In genomic region chr9:111093094-111093493, GRCm38 (mm10) we compare ENCODE assay signal across 8 mouse cellular contexts. TPM values are rescaled to one million over a fixed set of nuclear protein-coding genes. Genes with fewer than 3 reads are reported as not detected.
A peak's percentile ranks its signal among the peaks of the same experiment; 100 is the strongest.
DNase-seq lines count a peak whose midpoint lies in the region; ATAC-seq and TF ChIP-seq lines count a peak whose summit lies in the region.

No protein-coding gene starts in this region.

- no peaks in the 10 kb centered on the region for H3K27me3 ChIP-seq in testis, adult 2 months (ENCODE audit: control insufficient read depth, insufficient read depth, low read length)

- H3K36me3 ChIP-seq in testis, adult 2 months (ENCODE audit: control insufficient read depth, insufficient read depth, low read length): no peaks in the 10 kb centered on the region

- peak; percentile 51 for ATAC-seq in CD4-positive, CD25-positive, alpha-beta regulatory T cell, adult 4 months
- ATAC-seq in megakaryocyte, adult 5-6 weeks (ENCODE audit: poor library complexity, severe bottlenecking): peak; percentile 44

- peaks cover 4% of the 10 kb centered on the region for H3K4me1 ChIP-seq in testis, adult 2 months (ENCODE audit: control insufficient read depth, insufficient read depth, low read length)

- peak overlapping the region; percentile 15; the same call in 1 of the 2 replicates for H3K4me3 ChIP-seq in layer of hippocampus, adult 2 months
- no peak overlapping the region for H3K4me3 ChIP-seq in testis, adult 2 months (ENCODE audit: control insufficient read depth, low read depth, low read length)

- no peak for TF ChIP-seq POLR2A in brain, embryonic 14.5 days (IDR thresholded peaks at IDR 0.05; ENCODE audit: borderline replicate concordance, extremely low read depth, insufficient read depth, insufficient read length, poor library complexity, severe bottlenecking)
- no peak for TF ChIP-seq POLR2A in testis, adult 2 months (IDR thresholded peaks at IDR 0.05; ENCODE audit: control insufficient read depth, low read depth, low read length)

- DNase-seq in gastrocnemius, adult 18-20 months (ENCODE audit: low spot score): peak; percentile 64
- no peak for DNase-seq in gastrocnemius, postnatal 4 days (ENCODE audit: low spot score in 2 of 2)
- peak; percentile 70 for DNase-seq in brain, embryonic 14.5 days (ENCODE audit: low read depth)
- DNase-seq in forelimb bud, embryonic 11.5 days (ENCODE audit: low read depth, low spot score): peak; percentile 46
- DNase-seq in layer of hippocampus, adult 2 months (ENCODE audit: low spot score in 2 of 2): peak; percentile 34 to 60

- TF ChIP-seq CTCF in brain, embryonic 14.5 days (IDR thresholded peaks at IDR 0.05; ENCODE audit: borderline replicate concordance, extremely low read depth, insufficient read depth, insufficient read length): peak; percentile 91
- peak; percentile 98 for TF ChIP-seq CTCF in layer of hippocampus, adult 2 months (conservative IDR thresholded peaks at IDR 0.05)
- TF ChIP-seq CTCF in testis, adult 2 months (IDR thresholded peaks at IDR 0.05; ENCODE audit: control insufficient read depth, insufficient read depth, insufficient replicate concordance, low read depth, low read length): peak; percentile 92

- H3K27ac ChIP-seq in layer of hippocampus, adult 2 months: no peak overlapping the region
- H3K27ac ChIP-seq in testis, adult 2 months (ENCODE audit: control insufficient read depth, insufficient read depth, low read depth, low read length): no peak overlapping the region

RNA-seq across cellular contexts. Expression of gene Lrrfip2, which starts 24.3 kb away (rescaled TPM):
- 10 to 100 TPM; 72.4 to 82.2 TPM for total RNA-seq in gastrocnemius, adult 18-20 months (2021)
- 10 to 100 TPM; 77.3 to 93.3 TPM for total RNA-seq in gastrocnemius, postnatal 4 days (2021)
- 1 to 10 TPM; 8.2 to 9.6 TPM for polyA plus RNA-seq in CD4-positive, CD25-positive, alpha-beta regulatory T cell, adult 4 months (2017; shearing (Covaris generic))
- 32.9 and 41.3 TPM in 2 replicates for polyA plus RNA-seq in brain, embryonic 14.5 days (2012; rRNA removed)
- total RNA-seq in layer of hippocampus, adult 2 months (2021): 10 to 100 TPM; 37.2 to 38.0 TPM
- total RNA-seq in megakaryocyte, adult 5-6 weeks (2015): 77.9 and 85.2 TPM in 2 replicates
- 137 and 138 TPM in 2 replicates for total RNA-seq in megakaryocyte, adult 5-6 weeks (2017)
- polyA plus RNA-seq in testis, adult 2 months (2012; rRNA removed): 131 and 135 TPM in 2 replicates

RNA-seq across cellular contexts. Expression of gene Ccrl2, which starts 35.8 kb away (rescaled TPM):
- total RNA-seq in gastrocnemius, adult 18-20 months (2021): 1 to 10 TPM; 7.7 to 7.9 TPM
- 1 to 10 TPM; 1.4 to 1.8 TPM for total RNA-seq in gastrocnemius, postnatal 4 days (2021)
- 10 to 100 TPM; 25.6 to 26.3 TPM for polyA plus RNA-seq in CD4-positive, CD25-positive, alpha-beta regulatory T cell, adult 4 months (2017; shearing (Covaris generic))
- 1.1 TPM in 2 replicates for polyA plus RNA-seq in brain, embryonic 14.5 days (2012; rRNA removed)
- under 1 TPM; 0.69 to 0.72 TPM for total RNA-seq in layer of hippocampus, adult 2 months (2021)
- 3.7 and 8.9 TPM in 2 replicates for total RNA-seq in megakaryocyte, adult 5-6 weeks (2015)
- total RNA-seq in megakaryocyte, adult 5-6 weeks (2017): 4.3 and 11.1 TPM in 2 replicates
- polyA plus RNA-seq in testis, adult 2 months (2012; rRNA removed): 0.78 and 0.81 TPM in 2 replicates

Comparison
In these comparisons a context has a peak if more than half of its experiments do, and no peak if none do; other contexts are left out.
1. DNase-seq: peak in gastrocnemius, adult 18-20 months (single experiment), brain, embryonic 14.5 days (single experiment), forelimb bud, embryonic 11.5 days (single experiment) and layer of hippocampus, adult 2 months (2 of 2); none in gastrocnemius, postnatal 4 days (0 of 2).
2. Peak in every context shown above with its lines, with median percentiles within 50 percentile points of each other: CTCF ChIP-seq.